Mouse (Mus musculus) cerebellum, adult 2 months (tissue): ENCODE measurements around the gene Phox2a. TPM values are rescaled to one million over a fixed set of nuclear protein-coding genes. Genes with fewer than 3 reads are reported as not detected.

Experiments
- DNase-seq, 2 experiments: peaks; one replicate each; pipeline ENCODE4 v3.0.0; 2021
- H3K27ac ChIP-seq: fragments of 200-500 bp; 2 replicates; pipeline ENCODE4 v1.5.1; 2012; ENCODE audit warnings: low read length, control low read depth, inconsistent platforms; ENCODE audit not compliant: insufficient read depth
- H3K27me3 ChIP-seq: fragments of 200-500 bp; 2 replicates; pipeline ENCODE4 v1.6.1; 2012; ENCODE audit warnings: inconsistent platforms, mild to moderate bottlenecking, low read length, moderate library complexity; ENCODE audit not compliant: control insufficient read depth, insufficient read depth
- H3K4me1 ChIP-seq: fragments of 200-500 bp; 2 replicates; pipeline ENCODE4 v1.6.1; 2011; ENCODE audit warnings: low read length; ENCODE audit not compliant: control insufficient read depth, insufficient read depth
- H3K4me3 ChIP-seq: fragments of 200-500 bp; replicated peaks from 2 replicates; pipeline ENCODE3; 2011; ENCODE audit warnings: mild to moderate bottlenecking, low read depth, low read length, control low read depth; ENCODE audit not compliant: insufficient read depth
- CTCF ChIP-seq: fragments of 200-500 bp; IDR thresholded peaks from 2 replicates; pipeline ENCODE4 v1.5.1; 2011; ENCODE audit warnings: low read depth, mild to moderate bottlenecking, control low read depth, low read length, moderate library complexity, borderline replicate concordance; ENCODE audit not compliant: insufficient read depth
- POLR2A ChIP-seq: fragments of 200-500 bp; IDR thresholded peaks from 2 replicates; pipeline ENCODE4 v1.6.1; 2011; ENCODE audit warnings: low read length, control low read depth, borderline replicate concordance; ENCODE audit not compliant: insufficient read depth
- WGBS: fragments of 180-500 bp; shearing (Covaris S2); methylation state at CpG from one replicate; pipeline ENCODE4 v1.1.7; 2018; 5-methylcytosine and 5-hydroxymethylcytosine counted together
- polyA plus RNA-seq: library from polyadenylated mRNA; depleted of rRNA; stranded (reverse); fragments of >200 nt; gene quantifications from 2 replicates; pipeline ENCODE4 v1.2.3, GENCODE M21; 2012; rRNA removed

Gene Phox2a
- 0.52 and 0.71 TPM in 2 replicates for polyA plus RNA-seq

GRCm38 (mm10) chr7:101817861-101818401, at the start of gene Phox2a:
Gene Phox2a (plus strand): TSS chr7:101818313.
- Histone ChIP-seq H3K4me1 (peaks cover 2% of the 10 kb centered on the region; the same call in 1 of the 2 replicates), H3K27me3 (peaks cover 12% of the 10 kb centered on the region; the same call in 1 of the 2 replicates), H3K27ac (no peak within 1 kb of the TSS), H3K4me3 (no peak within 1 kb of the TSS)
- DNase-seq: no peak
- 1% methylated on average over 45 of the region's 45 CpGs for WGBS
- no peak for TF ChIP-seq CTCF

- 77% methylated on average over 7 of the region's 7 CpGs for WGBS
- H3K27ac ChIP-seq: no peak overlapping the region
- no peaks in the 10 kb centered on the region for H3K4me1 ChIP-seq
- no peaks in the 10 kb centered on the region for H3K27me3 ChIP-seq
- H3K4me3 ChIP-seq: no peak overlapping the region
- no peak for DNase-seq
- no peak for TF ChIP-seq CTCF
Measured at GRCm38 (mm10) chr7:101770051-101770450, 48.1 kb upstream of the Phox2a start.

GRCm38 (mm10) chr7:101771604-101772003, 46.5 kb upstream of the Phox2a start:
- WGBS: 74% methylated on average over 1 of the region's 1 CpGs
- TF ChIP-seq POLR2A (no peak), CTCF (no peak)
- Histone ChIP-seq H3K27ac (no peak overlapping the region), H3K4me1 (no peaks in the 10 kb centered on the region), H3K27me3 (no peaks in the 10 kb centered on the region), H3K4me3 (no peak overlapping the region)
- no peak for DNase-seq

GRCm38 (mm10) chr7:101772687-101773086, 45.4 kb upstream of the Phox2a start:
- H3K27me3 ChIP-seq: no peaks in the 10 kb centered on the region
- H3K27ac ChIP-seq: no peak overlapping the region
- no peaks in the 10 kb centered on the region for H3K4me1 ChIP-seq
- 41% methylated on average over 8 of the region's 8 CpGs for WGBS
- no peak overlapping the region for H3K4me3 ChIP-seq
- peak in 1 of 2 experiments; percentile 9 for DNase-seq
- no peak for TF ChIP-seq CTCF
- no peak for TF ChIP-seq POLR2A

GRCm38 (mm10) chr7:101777053-101777452, 41.1 kb upstream of the Phox2a start:
- no peak for DNase-seq
- no peak for TF ChIP-seq POLR2A
- no peak for TF ChIP-seq CTCF
- H3K4me1 ChIP-seq: no peaks in the 10 kb centered on the region
- H3K27ac ChIP-seq: no peak overlapping the region
- H3K4me3 ChIP-seq: no peak overlapping the region
- H3K27me3 ChIP-seq: no peaks in the 10 kb centered on the region
- WGBS: 97% methylated on average over 1 of the region's 1 CpGs

GRCm38 (mm10) chr7:101820295-101821030, 2.4 kb downstream of the Phox2a start:
- TF ChIP-seq CTCF (no peak), POLR2A (no peak)
- WGBS: 7% methylated on average over 35 of the region's 35 CpGs
- Histone ChIP-seq H3K4me3 (no peak overlapping the region), H3K27me3 (peaks cover 12% of the 10 kb centered on the region; the same call in 1 of the 2 replicates), H3K27ac (no peak overlapping the region), H3K4me1 (peaks cover 2% of the 10 kb centered on the region; the same call in 1 of the 2 replicates)
- DNase-seq: no peak

GRCm38 (mm10) chr7:101821571-101822501, 3.7 kb downstream of the Phox2a start:
- TF ChIP-seq POLR2A (no peak), CTCF (no peak)
- peak in 1 of 2 experiments; percentile 19 for DNase-seq
- Histone ChIP-seq H3K4me3 (peak overlapping the region; percentile 17), H3K27ac (no peak overlapping the region), H3K27me3 (peaks cover 12% of the 10 kb centered on the region; the same call in 1 of the 2 replicates), H3K4me1 (peaks cover 2% of the 10 kb centered on the region; the same call in 1 of the 2 replicates)
- 2% methylated on average over 71 of the region's 71 CpGs for WGBS
